Mouse (Mus musculus): ENCODE measurements around the gene Gpr137. TPM values are rescaled to one million over a fixed set of nuclear protein-coding genes. Genes with fewer than 3 reads are reported as not detected.

Gpr137 gene
- total and polyA plus RNA-seq, 2 experiments from 2014 or later: 68.7 to 122 TPM

- H3K4me1 ChIP-seq (ENCODE audit: insufficient read depth, low read length): peaks cover 24% of the 10 kb centered on the region
- DNase-seq (ENCODE audit: low spot score) (no peak), ATAC-seq (no peak)
- H3K4me2 ChIP-seq (ENCODE audit: low read depth, low read length): peak overlapping the region; percentile 99
- 29% methylated on average over 5 of the region's 5 CpGs for WGBS
- H3K9me3 ChIP-seq (ENCODE audit: low read length): no peaks in the 10 kb centered on the region
- TF ChIP-seq CTCF (IDR thresholded peaks at IDR 0.05; ENCODE audit: low read depth): no peak
- H3K9ac ChIP-seq (replicated peaks; ENCODE audit: low read length): peak overlapping the region; percentile 80
- H3K27me3 ChIP-seq (ENCODE audit: insufficient read depth, low read length): no peaks in the 10 kb centered on the region
- peak overlapping the region; percentile 91 for H3K27ac ChIP-seq
- no peaks in the 10 kb centered on the region for H3K36me3 ChIP-seq (ENCODE audit: insufficient read depth, low read length)
- H3K4me3 ChIP-seq (ENCODE audit: low read length): peak overlapping the region; percentile 61
Measured at GRCm38 (mm10) chr19:6942764-6943163, 484 bp upstream of the Gpr137 start.

DNA sequence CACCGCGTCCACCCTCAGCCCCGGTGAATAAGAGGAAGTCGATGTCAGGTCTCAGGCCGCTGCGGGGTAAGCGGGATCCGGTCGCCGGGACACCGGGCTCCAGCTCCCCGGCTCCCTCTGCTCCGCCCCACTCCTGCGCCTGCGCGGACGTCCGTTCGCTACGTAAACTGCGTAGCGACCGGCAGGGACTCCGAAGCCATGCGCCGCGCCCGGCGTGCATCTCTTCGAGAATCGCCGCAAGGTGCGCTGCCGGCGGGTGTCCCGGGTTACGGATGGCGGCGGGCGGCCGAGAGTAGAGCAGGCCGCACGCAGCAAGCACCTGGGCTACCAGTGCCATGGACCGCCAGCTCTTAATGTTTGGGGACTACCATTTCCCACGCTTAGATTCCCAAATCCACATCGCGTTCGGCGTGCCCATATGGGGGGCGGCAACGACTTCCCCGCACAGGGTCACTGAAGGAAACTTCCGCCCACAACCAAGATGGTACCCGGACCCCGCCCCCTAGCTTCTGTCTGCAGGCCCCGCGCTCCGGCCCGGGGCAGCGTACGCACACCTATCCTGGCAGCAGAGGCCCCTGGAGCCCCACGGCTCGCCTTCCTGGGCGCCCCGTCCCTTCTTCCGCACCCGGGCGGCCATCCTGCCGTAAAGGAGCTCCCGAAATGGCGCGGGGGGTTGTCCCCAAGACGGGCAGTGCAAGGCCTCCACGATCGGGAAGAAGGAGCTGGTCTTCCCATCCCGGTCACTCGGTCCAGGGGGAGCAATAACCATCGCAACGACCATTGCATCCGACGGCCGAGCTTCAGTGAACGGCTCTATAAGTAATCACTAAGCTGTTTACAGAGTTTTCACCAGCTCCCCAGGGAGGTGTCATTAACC lies 670 bp downstream of the Gpr137 start, which contains the start of gene Bad:
TSS of gene Bad (plus strand) at position 490 of the 877 bp plus-strand sequence.
- H3K9me3 ChIP-seq (ENCODE audit: low read length): no peaks in the 10 kb centered on the region
- no peak for TF ChIP-seq CTCF (IDR thresholded peaks at IDR 0.05; ENCODE audit: low read depth)
- peak; percentile 97 for DNase-seq (ENCODE audit: low spot score)
- peak within 1 kb of the TSS; percentile 99 for H3K4me2 ChIP-seq (ENCODE audit: low read depth, low read length)
- H3K27me3 ChIP-seq (ENCODE audit: insufficient read depth, low read length): no peaks in the 10 kb centered on the region
- peak within 1 kb of the TSS; percentile 80 for H3K9ac ChIP-seq (replicated peaks; ENCODE audit: low read length)
- under 1% methylated on average over 81 of the region's 83 CpGs for WGBS
- H3K4me1 ChIP-seq (ENCODE audit: insufficient read depth, low read length): peaks cover 24% of the 10 kb centered on the region
- ATAC-seq: peak; percentile 81
- H3K27ac ChIP-seq: peak within 1 kb of the TSS; percentile 91
- H3K4me3 ChIP-seq (ENCODE audit: low read length): peak within 1 kb of the TSS; percentile 61
- H3K36me3 ChIP-seq (ENCODE audit: insufficient read depth, low read length): no peaks in the 10 kb centered on the region

DNA sequence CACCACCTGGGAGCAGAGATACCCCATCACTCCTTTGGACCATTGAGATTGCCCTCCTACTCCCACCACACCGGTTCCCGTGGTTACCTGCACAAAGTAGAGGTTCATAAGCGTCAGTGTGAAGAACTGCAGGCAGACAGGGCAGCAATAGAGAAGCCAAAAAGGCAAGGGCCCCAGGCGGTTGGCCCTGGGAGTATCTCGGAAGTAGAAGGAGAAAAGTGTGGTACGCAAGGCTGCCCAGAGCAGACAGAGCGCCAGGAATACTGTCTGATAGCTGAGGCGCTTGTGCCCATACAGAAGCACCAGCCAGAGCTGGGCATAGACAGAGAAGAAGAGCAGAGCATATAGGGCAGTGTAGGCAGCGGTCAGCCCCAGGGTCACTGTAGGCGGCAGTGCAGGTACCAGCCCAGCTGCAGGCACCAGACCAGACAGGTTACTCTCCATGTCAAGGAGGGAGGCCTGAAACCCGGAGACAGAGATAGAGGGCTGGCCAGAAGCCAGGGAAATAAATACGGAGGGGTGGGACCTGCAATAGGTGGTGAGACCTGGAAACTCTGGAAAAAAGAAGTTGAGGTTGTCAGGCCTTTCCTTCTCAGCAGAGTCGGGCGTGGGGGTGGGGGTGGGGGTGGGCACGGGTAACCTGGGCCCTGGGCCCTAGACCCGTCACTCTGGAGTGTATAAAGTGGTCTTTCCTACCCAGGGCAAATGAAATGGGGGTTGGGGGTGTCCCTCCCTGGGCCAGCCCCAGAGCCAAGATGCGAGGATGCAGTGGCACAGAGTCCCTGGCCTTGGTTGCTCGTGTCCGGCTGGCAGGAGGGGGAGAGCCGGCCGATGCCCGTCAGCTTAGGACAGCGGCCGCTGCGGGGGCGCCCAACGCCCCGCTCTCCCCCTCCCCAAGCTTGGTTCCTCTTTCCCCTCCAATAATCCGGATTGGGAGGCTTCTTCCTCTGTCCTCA lies 1.6 kb downstream of the Gpr137 start:
- no peaks in the 10 kb centered on the region for H3K27me3 ChIP-seq (ENCODE audit: insufficient read depth, low read length)
- no peaks in the 10 kb centered on the region for H3K9me3 ChIP-seq (ENCODE audit: low read length)
- no peaks in the 10 kb centered on the region for H3K36me3 ChIP-seq (ENCODE audit: insufficient read depth, low read length)
- H3K9ac ChIP-seq (replicated peaks; ENCODE audit: low read length): peak overlapping the region; percentile 80
- 18% methylated on average over 29 of the region's 29 CpGs for WGBS
- H3K4me2 ChIP-seq (ENCODE audit: low read depth, low read length): peak overlapping the region; percentile 99
- DNase-seq (ENCODE audit: low spot score): no peak
- ATAC-seq: peak; percentile 16; the same call in 1 of the 2 replicates
- peaks cover 24% of the 10 kb centered on the region for H3K4me1 ChIP-seq (ENCODE audit: insufficient read depth, low read length)
- peak overlapping the region; percentile 91 for H3K27ac ChIP-seq
- peak overlapping the region; percentile 61 for H3K4me3 ChIP-seq (ENCODE audit: low read length)
- TF ChIP-seq CTCF (IDR thresholded peaks at IDR 0.05; ENCODE audit: low read depth): no peak

DNA sequence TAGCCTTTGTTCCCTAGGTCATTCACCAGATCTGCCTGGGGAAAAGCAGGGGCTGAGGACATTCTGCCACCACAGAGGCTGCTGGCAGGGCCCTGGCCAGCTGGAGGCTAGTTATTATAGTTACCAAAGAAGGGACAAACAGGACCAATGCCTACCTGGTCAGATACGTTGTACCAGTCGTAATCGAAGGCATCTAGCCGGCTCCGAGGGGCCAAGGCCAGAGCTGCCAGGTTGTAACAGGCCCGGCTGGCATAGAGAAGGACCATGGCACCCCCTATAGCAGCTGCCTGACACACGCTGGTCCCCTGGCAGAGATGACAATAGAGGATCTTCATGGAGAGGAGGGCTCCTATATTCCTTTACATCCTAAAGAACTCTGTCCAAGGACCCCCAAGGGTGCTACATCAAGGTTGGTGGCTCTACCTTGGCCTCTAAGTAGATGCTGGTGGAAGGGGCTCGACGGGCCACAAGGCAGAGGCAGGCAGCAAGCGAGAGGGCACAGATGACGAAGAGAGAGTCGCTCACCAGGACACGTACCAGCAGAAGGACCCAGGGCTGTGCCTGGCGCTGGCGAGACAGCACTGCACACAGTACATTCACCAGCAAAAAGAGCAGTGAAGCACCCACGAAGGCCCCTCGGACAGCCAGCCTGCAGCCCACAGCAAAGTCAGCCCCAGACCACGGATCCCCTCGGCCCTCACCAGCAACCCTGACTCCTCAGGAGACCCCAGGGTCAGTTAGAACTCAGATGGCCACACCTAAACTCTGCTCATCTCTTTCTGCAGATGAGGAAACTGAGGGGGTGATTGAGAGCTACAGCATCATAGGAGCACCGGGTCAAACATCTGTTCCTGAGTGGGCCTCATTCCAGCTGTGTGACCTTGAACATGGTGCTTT lies 2.9 kb downstream of the Gpr137 start:
- TF ChIP-seq CTCF (IDR thresholded peaks at IDR 0.05; ENCODE audit: low read depth): no peak

DNA sequence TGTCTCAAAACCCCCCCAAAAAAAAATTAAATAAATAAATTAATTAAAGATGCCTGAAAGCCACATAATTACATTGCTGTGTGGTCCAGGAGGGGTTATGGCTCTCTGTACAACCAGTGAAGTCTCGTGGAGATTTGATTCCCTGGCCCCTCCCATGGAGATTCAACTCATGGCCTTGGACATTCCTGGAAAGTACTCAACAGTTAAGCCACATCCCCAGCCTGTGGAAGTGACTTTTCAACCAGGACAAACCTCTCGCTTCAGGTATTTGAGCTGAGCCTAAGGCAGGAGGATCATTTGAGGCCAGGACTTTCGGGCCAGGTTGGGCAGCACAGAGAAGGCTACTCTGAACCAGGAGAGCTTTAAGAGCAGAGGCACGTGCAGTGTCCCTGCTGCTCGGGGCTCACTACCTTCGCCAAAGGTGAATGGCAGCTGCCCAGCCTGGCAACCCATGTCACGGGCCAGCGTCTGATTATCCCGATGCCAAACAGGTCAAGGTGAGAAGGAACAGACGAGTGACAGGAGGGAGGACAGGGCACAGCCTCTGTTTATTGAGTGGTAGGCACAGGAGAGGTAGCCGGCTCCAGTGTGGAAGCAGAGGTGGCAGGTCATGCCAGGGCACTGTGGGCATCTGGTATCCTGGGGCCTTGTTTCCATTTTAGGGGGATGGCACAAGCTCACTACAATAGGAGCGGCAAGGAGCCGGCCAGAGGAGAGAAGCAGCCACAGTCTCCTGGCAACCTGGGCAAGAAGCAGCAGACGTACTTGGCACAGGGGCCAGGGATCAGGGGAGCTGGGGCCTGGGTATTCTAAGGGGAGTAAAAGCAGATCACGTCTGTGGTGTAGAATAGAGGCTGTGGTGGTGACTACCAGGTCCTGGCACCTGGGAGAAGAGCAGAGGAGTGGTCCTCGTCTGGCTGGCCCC lies 4.5 kb downstream of the Gpr137 start:
- H3K4me1 ChIP-seq (ENCODE audit: insufficient read depth, low read length): peaks cover 29% of the 10 kb centered on the region
- WGBS: 64% methylated on average over 16 of the region's 16 CpGs
- DNase-seq (ENCODE audit: low spot score): no peak
- peaks cover 2% of the 10 kb centered on the region for H3K27me3 ChIP-seq (ENCODE audit: insufficient read depth, low read length)
- TF ChIP-seq CTCF (IDR thresholded peaks at IDR 0.05; ENCODE audit: low read depth): no peak
- H3K36me3 ChIP-seq (ENCODE audit: insufficient read depth, low read length): no peaks in the 10 kb centered on the region
- H3K4me2 ChIP-seq (ENCODE audit: low read depth, low read length): no peak overlapping the region
- no peaks in the 10 kb centered on the region for H3K9me3 ChIP-seq (ENCODE audit: low read length)
- no peak overlapping the region for H3K9ac ChIP-seq (replicated peaks; ENCODE audit: low read length)
- no peak for ATAC-seq
- no peak overlapping the region for H3K27ac ChIP-seq
- no peak overlapping the region for H3K4me3 ChIP-seq (ENCODE audit: low read length)

More for the DNA sequence above, 2.9 kb downstream of the Gpr137 start:
- Histone ChIP-seq H3K4me1 (ENCODE audit: insufficient read depth, low read length) (peaks cover 24% of the 10 kb centered on the region), H3K4me3 (ENCODE audit: low read length) (no peak overlapping the region), H3K27me3 (ENCODE audit: insufficient read depth, low read length) (no peaks in the 10 kb centered on the region), H3K9ac (replicated peaks; ENCODE audit: low read length) (0 out of 2 replicates have a peak overlapping the region, but pooled peaks have one; percentile 6), H3K4me2 (ENCODE audit: low read depth, low read length) (peak overlapping the region; percentile 99), H3K36me3 (ENCODE audit: insufficient read depth, low read length) (no peaks in the 10 kb centered on the region), H3K27ac (no peak overlapping the region), H3K9me3 (ENCODE audit: low read length) (no peaks in the 10 kb centered on the region)
- ATAC-seq (no peak), DNase-seq (ENCODE audit: low spot score) (no peak)
- 90% methylated on average over 20 of the region's 20 CpGs for WGBS
